Mouse (Mus musculus): ENCODE measurements around the gene Actl6a.

Gene Actl6a

DNA sequence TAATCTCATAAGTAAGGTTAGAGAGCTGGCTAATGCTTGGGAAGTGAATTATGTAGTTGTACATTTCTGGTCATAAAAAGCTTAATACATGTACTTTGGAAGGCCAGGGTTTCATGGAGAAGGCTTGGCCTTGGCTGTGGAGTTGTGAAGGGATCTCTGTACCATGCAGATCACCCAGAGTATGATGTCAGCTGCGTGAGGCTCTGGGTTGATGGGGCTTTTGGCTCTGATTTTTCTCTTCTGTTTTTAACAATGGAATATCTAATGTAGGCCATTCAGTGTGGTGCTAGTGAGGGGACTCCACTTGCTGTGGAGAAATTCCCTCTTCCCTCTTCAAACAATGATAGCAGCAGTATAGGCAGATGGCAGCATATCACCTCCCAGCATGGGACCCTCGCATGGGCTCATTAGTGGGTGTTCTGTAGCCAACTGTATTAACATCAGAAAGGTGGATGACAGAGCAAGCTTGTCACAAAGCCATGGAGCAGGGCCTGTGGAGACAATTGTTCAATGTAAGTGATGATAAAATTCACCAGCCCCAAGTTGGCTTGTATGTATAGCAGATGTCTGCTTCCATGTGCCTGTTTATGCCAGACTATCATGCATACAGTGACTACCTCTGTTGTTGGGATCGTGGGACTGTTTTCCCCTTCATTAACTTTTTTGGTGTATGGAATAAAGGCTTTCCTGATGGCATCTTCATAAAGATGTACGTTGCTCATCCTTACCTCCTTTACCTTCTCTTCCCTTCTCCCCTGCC, 43.9 kb downstream of the Actl6a start:
- no peak for DNase-seq (ENCODE audit: low spot score)

DNA sequence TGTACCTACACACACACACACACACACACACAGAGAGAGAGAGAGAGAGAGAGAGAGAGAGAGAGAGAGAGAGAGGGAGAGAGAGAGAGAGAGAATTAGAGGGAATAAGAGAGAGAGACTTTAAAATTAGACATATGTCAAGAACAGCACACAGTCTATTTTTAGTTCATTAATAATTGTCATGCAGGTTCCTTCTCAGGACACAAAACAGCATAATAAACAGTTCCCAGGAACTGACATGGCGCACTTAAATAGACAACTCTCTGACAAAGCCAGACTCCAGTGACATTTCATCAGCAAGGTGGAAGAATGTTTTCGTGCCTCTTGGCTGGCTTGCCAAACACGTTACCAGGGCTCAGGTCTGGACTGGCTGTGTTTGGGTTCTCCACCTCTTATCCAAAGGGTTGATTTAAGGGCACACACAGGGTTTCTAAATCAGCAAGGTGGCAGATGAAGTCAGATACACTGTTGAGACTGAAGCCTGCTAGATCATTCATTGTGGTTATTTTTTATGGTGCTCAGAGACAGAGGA, 48.4 kb downstream of the Actl6a start:
- DNase-seq (ENCODE audit: low spot score), result no peak

DNA sequence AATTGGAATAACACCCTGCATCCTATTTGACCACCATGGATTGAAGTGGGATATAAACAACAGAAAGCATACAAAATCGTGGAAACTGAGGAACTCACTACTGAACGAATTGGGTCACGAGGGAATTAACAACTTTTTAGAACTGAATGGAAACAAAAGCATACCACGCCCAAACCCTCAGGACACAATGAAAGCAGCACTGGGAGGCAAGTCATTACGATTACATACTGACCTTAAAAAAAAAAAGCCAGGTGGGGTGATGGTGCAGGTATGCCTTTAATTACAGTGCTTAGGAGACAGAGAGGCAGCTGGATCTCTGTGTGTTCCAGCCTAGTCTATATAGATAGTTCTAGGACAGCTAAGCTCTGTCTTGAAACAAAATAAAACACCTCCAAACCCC, 53.1 kb downstream of the Actl6a start:
- no peak for DNase-seq (ENCODE audit: low spot score)

DNA sequence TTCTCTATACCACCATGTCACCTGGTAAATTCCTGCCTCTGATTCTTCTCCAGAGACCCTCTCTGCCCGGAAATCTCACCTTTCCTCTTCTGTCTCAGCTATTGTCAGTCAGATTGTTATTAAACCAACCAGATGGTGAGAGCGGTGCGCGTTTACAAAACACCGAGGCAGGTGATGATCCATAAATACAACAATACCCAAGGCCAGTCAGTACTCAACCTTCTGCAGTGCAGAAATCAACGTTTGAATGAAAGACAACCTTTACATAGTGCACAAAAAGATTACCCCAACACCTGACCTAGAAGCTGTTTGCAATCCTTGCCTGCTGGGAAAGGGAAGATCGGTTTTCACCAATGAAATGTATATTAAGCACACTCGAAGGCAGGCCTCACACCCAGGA, 56.9 kb downstream of the Actl6a start:
- no peak for DNase-seq (ENCODE audit: low spot score)

DNA sequence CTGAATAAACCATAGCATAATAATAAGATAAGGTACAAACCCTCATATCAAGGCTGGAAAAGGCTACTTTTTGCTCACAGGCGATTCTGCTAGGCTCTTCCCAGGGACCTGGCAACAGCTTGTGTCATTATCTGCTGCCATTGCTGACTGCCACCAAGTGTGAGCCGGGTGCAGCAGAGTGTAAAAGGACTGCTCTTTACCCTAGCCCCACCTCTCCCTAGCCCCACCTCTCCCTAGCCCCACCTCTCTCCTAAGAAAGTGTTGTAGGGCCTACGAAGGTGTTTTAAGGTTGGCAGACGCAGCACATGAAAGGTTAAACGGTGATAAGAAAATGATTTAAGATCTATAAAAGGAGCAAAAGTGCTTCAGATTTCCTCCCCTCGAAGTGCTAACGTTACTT, 57.8 kb downstream of the Actl6a start:
- DNase-seq (ENCODE audit: low spot score), result no peak

DNA sequence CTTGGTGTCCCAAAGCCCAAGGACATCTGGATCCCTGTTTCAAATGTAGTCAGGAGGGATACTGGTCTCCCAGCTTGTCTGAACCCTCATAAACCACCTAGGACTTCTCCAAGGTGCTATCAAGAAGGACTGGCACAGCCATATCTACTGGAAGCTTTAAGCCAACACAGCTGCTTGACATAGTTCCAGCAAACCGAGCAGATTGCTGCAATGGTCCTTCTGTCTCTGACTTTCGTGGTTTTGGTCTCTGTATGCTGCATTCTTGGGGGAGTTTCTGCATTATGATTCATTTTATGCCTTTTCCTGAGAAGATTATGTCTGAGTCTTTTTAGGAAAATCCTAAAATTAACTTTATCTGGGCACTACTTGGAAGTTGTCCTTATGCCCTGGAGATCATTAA, 64.7 kb downstream of the Actl6a start:
- no peak for DNase-seq (ENCODE audit: low spot score)

Data from T-cell, adult 2 months (primary cell).